ENCODE assay signal across 8 mouse cellular contexts in genomic region chr5:119972802-119973437, GRCm38 (mm10).
DNase-seq lines count a peak whose midpoint lies in the region; ATAC-seq and TF ChIP-seq lines count a peak whose summit lies in the region.

No protein-coding gene starts in this region.

- DNase-seq in kidney, adult 9 months = no peak
- peak; percentile 13 to 36 for DNase-seq in lung, adult 18-20 months
- DNase-seq in right cerebral cortex, postnatal 10 days (ENCODE audit: low spot score in 2 of 2) = peak; percentile 77 to 79
- no peak for DNase-seq in spleen, postnatal 4 days (ENCODE audit: low spot score in 2 of 2)

- ATAC-seq in kidney, embryonic 16.5 days (ENCODE audit: low FRiP score, low TSS enrichment) = peak; percentile 69; the same call in 1 of the 2 replicates
- peak; percentile 63; the same call in 1 of the 2 replicates for ATAC-seq in hindbrain, embryonic 12.5 days (ENCODE audit: low FRiP score)
- ATAC-seq in megakaryocyte, adult 5-6 weeks (ENCODE audit: poor library complexity, severe bottlenecking) = no peak

- WGBS in kidney, embryonic 16.5 days = 33% methylated on average over 24 of the region's 24 CpGs
- WGBS in hindbrain, embryonic 12.5 days = 66% methylated on average over 24 of the region's 24 CpGs

- no peak overlapping the region for H3K27ac ChIP-seq in kidney, embryonic 16.5 days (ENCODE audit: low read length)
- H3K27ac ChIP-seq in cortical plate, adult 2 months (ENCODE audit: insufficient read depth, low read length) = no peak overlapping the region
- H3K27ac ChIP-seq in hindbrain, embryonic 12.5 days = no peak overlapping the region

- H3K36me3 ChIP-seq in kidney, embryonic 16.5 days (ENCODE audit: insufficient read depth, low read length) = no peaks in the 10 kb centered on the region
- H3K36me3 ChIP-seq in hindbrain, embryonic 12.5 days = no peaks in the 10 kb centered on the region

- no peaks in the 10 kb centered on the region for H3K9me3 ChIP-seq in kidney, embryonic 16.5 days (ENCODE audit: low read length)
- no peaks in the 10 kb centered on the region for H3K9me3 ChIP-seq in hindbrain, embryonic 12.5 days (replicated peaks)

- TF ChIP-seq POLR2A in cortical plate, adult 2 months (IDR thresholded peaks at IDR 0.05; ENCODE audit: extremely low read depth, insufficient read depth, low read length) = no peak

- no peaks in the 10 kb centered on the region for H3K4me1 ChIP-seq in kidney, embryonic 16.5 days (ENCODE audit: insufficient read depth, low read length)
- no peaks in the 10 kb centered on the region for H3K4me1 ChIP-seq in cortical plate, adult 2 months (ENCODE audit: control insufficient read depth, insufficient read depth, low read length)
- no peaks in the 10 kb centered on the region for H3K4me1 ChIP-seq in hindbrain, embryonic 12.5 days

- no peak overlapping the region for H3K9ac ChIP-seq in kidney, embryonic 16.5 days (replicated peaks; ENCODE audit: low read length)
- H3K9ac ChIP-seq in hindbrain, embryonic 12.5 days = no peak overlapping the region

- peak overlapping the region; percentile 10 for H3K4me2 ChIP-seq in kidney, embryonic 16.5 days (replicated peaks; ENCODE audit: low read depth, low read length)
- H3K4me2 ChIP-seq in hindbrain, embryonic 12.5 days (replicated peaks) = no peak overlapping the region

- no peak overlapping the region for H3K4me3 ChIP-seq in kidney, embryonic 16.5 days (ENCODE audit: low read length)
- H3K4me3 ChIP-seq in cortical plate, adult 2 months (ENCODE audit: insufficient read depth, low read length) = peak overlapping the region; percentile 1; the same call in 1 of the 2 replicates
- no peak overlapping the region for H3K4me3 ChIP-seq in hindbrain, embryonic 12.5 days

- no peaks in the 10 kb centered on the region; the same call in 1 of the 2 replicates for H3K27me3 ChIP-seq in kidney, embryonic 16.5 days (ENCODE audit: insufficient read depth, low read length)
- no peaks in the 10 kb centered on the region for H3K27me3 ChIP-seq in hindbrain, embryonic 12.5 days

- TF ChIP-seq CTCF in cortical plate, adult 2 months (IDR thresholded peaks at IDR 0.05; ENCODE audit: extremely low read depth, insufficient read depth, low read length) = no peak

Comparison
In these comparisons a context has a peak if more than half of its experiments do, and no peak if none do; other contexts are left out.
1. DNase-seq: peak in lung, adult 18-20 months (2 of 2) and right cerebral cortex, postnatal 10 days (2 of 2); none in kidney, adult 9 months (single experiment) and spleen, postnatal 4 days (0 of 2).